Mouse (Mus musculus): ENCODE measurements around the gene Alyref.

The Alyref gene

GRCm38 (mm10) chr11:120545964-120546363 is 52.2 kb downstream of the Alyref start:
- DNase-seq (ENCODE audit: inconsistent ontology term) = no peak

- no peak for DNase-seq (ENCODE audit: inconsistent ontology term)
Measured at GRCm38 (mm10) chr11:120542376-120542775, 55.8 kb downstream of the Alyref start.
